Mouse (Mus musculus) megakaryocyte progenitor cell, adult 5-6 weeks (primary cell): ENCODE data around the gene Olfr1174-ps. TPM values are rescaled to one million over a fixed set of nuclear protein-coding genes. Genes with fewer than 3 reads are reported as not detected.

Experiments
- ATAC-seq: replicated peaks from 2 replicates; pipeline ENCODE4 v1.8.0; 2016; ENCODE audit warnings: mild to moderate bottlenecking, moderate TSS enrichment, inconsistent platforms; ENCODE audit not compliant: poor library complexity
- total RNA-seq, 2 experiments: library from RNA; stranded (forward) in 1 of 2; stranded (reverse) in 1 of 2; fragments of 157-497, 149-512 nt in 1 of 2; fragments of 200-1000 nt in 1 of 2; gene quantifications; 2 replicates each; pipeline versions ENCODE4 v1.2.3 to v1.2.4; 2015 to 2017

The Olfr1174-ps gene
- total RNA-seq (2015) (not detected in 2 replicates), total RNA-seq (2017) (not detected in 2 replicates)

- ATAC-seq: no peak
These were observed at the start of gene Olfr1174-ps for GRCm38 (mm10) chr2:88315035-88315434. TSS of gene Olfr1174-ps (minus strand) at chr2:88315135.

- peak; percentile 65 for ATAC-seq
These were observed 41.4 kb upstream of the Olfr1174-ps start for GRCm38 (mm10) chr2:88356304-88356703.

- no peak for ATAC-seq
These were observed 31.5 kb upstream of the Olfr1174-ps start, which contains the start of gene Olfr1177-ps for GRCm38 (mm10) chr2:88346392-88346791. TSS of gene Olfr1177-ps (minus strand) at chr2:88346492.

- no peak for ATAC-seq
These were observed 21.5 kb upstream of the Olfr1174-ps start, which contains the start of gene Olfr1176 for GRCm38 (mm10) chr2:88336421-88336820. TSS of gene Olfr1176 (plus strand) at chr2:88336721.

GRCm38 (mm10) chr2:88327115-88327514 is 12.2 kb upstream of the Olfr1174-ps start, which contains the start of gene Olfr1175-ps:
TSS of gene Olfr1175-ps (minus strand) at chr2:88327215.
- ATAC-seq: no peak

- ATAC-seq: no peak
These were observed 35.2 kb downstream of the Olfr1174-ps start, which contains the start of gene Olfr1173 for GRCm38 (mm10) chr2:88279775-88280174. TSS of gene Olfr1173 (minus strand) at chr2:88279875.

Other genes starting within 250 kb of the Olfr1174-ps start
- not detected in 2 replicates for gene Olfr1163, start 243.3 kb downstream of the Olfr1174-ps start, total RNA-seq (2015)
- not detected in 2 replicates for gene Olfr1163, start 243.3 kb downstream of the Olfr1174-ps start, total RNA-seq (2017)
- not detected in 2 replicates for gene Olfr1164, start 221.2 kb downstream of the Olfr1174-ps start, total RNA-seq (2015)
- gene Olfr1164, start 221.2 kb downstream of the Olfr1174-ps start, total RNA-seq (2017): not detected in 2 replicates
- gene Olfr1166, start 186.9 kb downstream of the Olfr1174-ps start, total RNA-seq (2015): not detected in 2 replicates
- not detected in 2 replicates for gene Olfr1166, start 186.9 kb downstream of the Olfr1174-ps start, total RNA-seq (2017)
- gene Olfr1167, start 159.9 kb downstream of the Olfr1174-ps start, total RNA-seq (2015): not detected in 2 replicates
- not detected in 2 replicates for gene Olfr1167, start 159.9 kb downstream of the Olfr1174-ps start, total RNA-seq (2017)
- gene Olfr1168, start 133.3 kb downstream of the Olfr1174-ps start, total RNA-seq (2015): not detected in 2 replicates
- gene Olfr1168, start 133.3 kb downstream of the Olfr1174-ps start, total RNA-seq (2017): not detected in 2 replicates
- not detected in 2 replicates for gene Olfr1170, start 86.8 kb downstream of the Olfr1174-ps start, total RNA-seq (2015)
- not detected in 2 replicates for gene Olfr1170, start 86.8 kb downstream of the Olfr1174-ps start, total RNA-seq (2017)
- gene Olfr1173, start 35.3 kb downstream of the Olfr1174-ps start, total RNA-seq (2015): not detected in 2 replicates
- not detected in 2 replicates for gene Olfr1173, start 35.3 kb downstream of the Olfr1174-ps start, total RNA-seq (2017)
- gene Olfr1175-ps, start 12.1 kb upstream of the Olfr1174-ps start, total RNA-seq (2015): not detected in 2 replicates
- gene Olfr1175-ps, start 12.1 kb upstream of the Olfr1174-ps start, total RNA-seq (2017): not detected in 2 replicates
- not detected in 2 replicates for gene Olfr1176, start 21.6 kb upstream of the Olfr1174-ps start, total RNA-seq (2015)
- gene Olfr1176, start 21.6 kb upstream of the Olfr1174-ps start, total RNA-seq (2017): not detected in 2 replicates
- gene Olfr1177-ps, start 31.4 kb upstream of the Olfr1174-ps start, total RNA-seq (2015): not detected in 2 replicates
- not detected in 2 replicates for gene Olfr1177-ps, start 31.4 kb upstream of the Olfr1174-ps start, total RNA-seq (2017)
- gene Olfr1178, start 71.9 kb upstream of the Olfr1174-ps start, total RNA-seq (2015): not detected in 2 replicates
- gene Olfr1178, start 71.9 kb upstream of the Olfr1174-ps start, total RNA-seq (2017): not detected in 2 replicates
- not detected in 2 replicates for gene Olfr1179, start 91.3 kb upstream of the Olfr1174-ps start, total RNA-seq (2015)
- gene Olfr1179, start 91.3 kb upstream of the Olfr1174-ps start, total RNA-seq (2017): not detected in 2 replicates
- gene Olfr1180, start 104.0 kb upstream of the Olfr1174-ps start, total RNA-seq (2015): not detected in 2 replicates
- not detected in 2 replicates for gene Olfr1180, start 104.0 kb upstream of the Olfr1174-ps start, total RNA-seq (2017)
- gene Olfr1181, start 111.0 kb upstream of the Olfr1174-ps start, total RNA-seq (2015): not detected in 2 replicates
- gene Olfr1181, start 111.0 kb upstream of the Olfr1174-ps start, total RNA-seq (2017): not detected in 2 replicates
- gene Gm13757, start 134.0 kb upstream of the Olfr1174-ps start, total RNA-seq (2015): not detected in 2 replicates
- gene Gm13757, start 134.0 kb upstream of the Olfr1174-ps start, total RNA-seq (2017): not detected in 2 replicates
- not detected in 2 replicates for gene Olfr1183, start 139.7 kb upstream of the Olfr1174-ps start, total RNA-seq (2015)
- gene Olfr1183, start 139.7 kb upstream of the Olfr1174-ps start, total RNA-seq (2017): not detected in 2 replicates
- not detected in 2 replicates for gene Olfr1184, start 168.5 kb upstream of the Olfr1174-ps start, total RNA-seq (2015)
- not detected in 2 replicates for gene Olfr1184, start 168.5 kb upstream of the Olfr1174-ps start, total RNA-seq (2017)
- gene Olfr1185-ps1, start 178.2 kb upstream of the Olfr1174-ps start, total RNA-seq (2015): not detected in 2 replicates
- not detected in 2 replicates for gene Olfr1185-ps1, start 178.2 kb upstream of the Olfr1174-ps start, total RNA-seq (2017)
- gene Olfr1186, start 203.4 kb upstream of the Olfr1174-ps start, total RNA-seq (2015): not detected in 2 replicates
- not detected in 2 replicates for gene Olfr1186, start 203.4 kb upstream of the Olfr1174-ps start, total RNA-seq (2017)
- not detected in 2 replicates for gene Olfr1188, start 241.8 kb upstream of the Olfr1174-ps start, total RNA-seq (2015)
- gene Olfr1188, start 241.8 kb upstream of the Olfr1174-ps start, total RNA-seq (2017): not detected in 2 replicates